Mouse (Mus musculus): ENCODE results near the gene Clstn1. TPM values are rescaled to one million over a fixed set of nuclear protein-coding genes. Genes with fewer than 3 reads are reported as not detected.

Gene Clstn1
- polyA plus RNA-seq, 1 experiment, result 53.6 TPM

GRCm38 (mm10) chr4:149683875-149684274 is 97.6 kb downstream of the Clstn1 start:
- Histone ChIP-seq H3K27ac (ENCODE audit: insufficient read depth, low read length) (no peak overlapping the region), H3K4me1 (ENCODE audit: control insufficient read depth, insufficient read depth, low read length) (no peaks in the 10 kb centered on the region), H3K4me3 (ENCODE audit: insufficient read depth, low read length) (no peak overlapping the region)
- TF ChIP-seq POLR2A (IDR thresholded peaks at IDR 0.05; ENCODE audit: low read depth, low read length) (no peak), CTCF (IDR thresholded peaks at IDR 0.05; ENCODE audit: borderline replicate concordance, insufficient read depth, low read length) (no peak)

- H3K4me3 ChIP-seq (ENCODE audit: insufficient read depth, low read length), result no peak overlapping the region
- TF ChIP-seq POLR2A (IDR thresholded peaks at IDR 0.05; ENCODE audit: low read depth, low read length), result no peak
- TF ChIP-seq CTCF (IDR thresholded peaks at IDR 0.05; ENCODE audit: borderline replicate concordance, insufficient read depth, low read length), result no peak
- H3K27ac ChIP-seq (ENCODE audit: insufficient read depth, low read length), result no peak overlapping the region
- no peaks in the 10 kb centered on the region for H3K4me1 ChIP-seq (ENCODE audit: control insufficient read depth, insufficient read depth, low read length)
These were observed 98.8 kb downstream of the Clstn1 start for GRCm38 (mm10) chr4:149684841-149685623.

GRCm38 (mm10) chr4:149688861-149689260 is 102.6 kb downstream of the Clstn1 start:
- TF ChIP-seq CTCF (IDR thresholded peaks at IDR 0.05; ENCODE audit: borderline replicate concordance, insufficient read depth, low read length), result no peak
- no peak for TF ChIP-seq POLR2A (IDR thresholded peaks at IDR 0.05; ENCODE audit: low read depth, low read length)
- Histone ChIP-seq H3K27ac (ENCODE audit: insufficient read depth, low read length) (no peak overlapping the region), H3K4me1 (ENCODE audit: control insufficient read depth, insufficient read depth, low read length) (no peaks in the 10 kb centered on the region), H3K4me3 (ENCODE audit: insufficient read depth, low read length) (no peak overlapping the region)

- no peak for TF ChIP-seq CTCF (IDR thresholded peaks at IDR 0.05; ENCODE audit: borderline replicate concordance, insufficient read depth, low read length)
- TF ChIP-seq POLR2A (IDR thresholded peaks at IDR 0.05; ENCODE audit: low read depth, low read length), result no peak
- no peak overlapping the region for H3K27ac ChIP-seq (ENCODE audit: insufficient read depth, low read length)
- H3K4me3 ChIP-seq (ENCODE audit: insufficient read depth, low read length), result no peak overlapping the region
- H3K4me1 ChIP-seq (ENCODE audit: control insufficient read depth, insufficient read depth, low read length), result no peaks in the 10 kb centered on the region
These were observed 103.8 kb downstream of the Clstn1 start for GRCm38 (mm10) chr4:149689822-149690700.

- no peak overlapping the region for H3K4me3 ChIP-seq (ENCODE audit: insufficient read depth, low read length)
- no peak overlapping the region for H3K27ac ChIP-seq (ENCODE audit: insufficient read depth, low read length)
- TF ChIP-seq CTCF (IDR thresholded peaks at IDR 0.05; ENCODE audit: borderline replicate concordance, insufficient read depth, low read length), result no peak
- no peak for TF ChIP-seq POLR2A (IDR thresholded peaks at IDR 0.05; ENCODE audit: low read depth, low read length)
- H3K4me1 ChIP-seq (ENCODE audit: control insufficient read depth, insufficient read depth, low read length), result no peaks in the 10 kb centered on the region
These were observed 104.6 kb downstream of the Clstn1 start for GRCm38 (mm10) chr4:149690828-149691280.

- TF ChIP-seq CTCF (IDR thresholded peaks at IDR 0.05; ENCODE audit: borderline replicate concordance, insufficient read depth, low read length) (no peak), POLR2A (IDR thresholded peaks at IDR 0.05; ENCODE audit: low read depth, low read length) (no peak)
- Histone ChIP-seq H3K4me1 (ENCODE audit: control insufficient read depth, insufficient read depth, low read length) (no peaks in the 10 kb centered on the region), H3K27ac (ENCODE audit: insufficient read depth, low read length) (no peak overlapping the region)
These were observed 105.1 kb downstream of the Clstn1 start for GRCm38 (mm10) chr4:149691368-149691767.

GRCm38 (mm10) chr4:149696189-149696971 is 110.1 kb downstream of the Clstn1 start:
- TF ChIP-seq POLR2A (IDR thresholded peaks at IDR 0.05; ENCODE audit: low read depth, low read length) (no peak), CTCF (IDR thresholded peaks at IDR 0.05; ENCODE audit: borderline replicate concordance, insufficient read depth, low read length) (no peak)
- Histone ChIP-seq H3K4me1 (ENCODE audit: control insufficient read depth, insufficient read depth, low read length) (no peaks in the 10 kb centered on the region), H3K27ac (ENCODE audit: insufficient read depth, low read length) (no peak overlapping the region), H3K4me3 (ENCODE audit: insufficient read depth, low read length) (no peak overlapping the region)

More at GRCm38 (mm10) chr4:149691368-149691767, 105.1 kb downstream of the Clstn1 start:
- H3K4me3 ChIP-seq (ENCODE audit: insufficient read depth, low read length), result no peak overlapping the region

- Histone ChIP-seq H3K27ac (ENCODE audit: insufficient read depth, low read length) (no peak overlapping the region), H3K4me1 (ENCODE audit: control insufficient read depth, insufficient read depth, low read length) (no peaks in the 10 kb centered on the region), H3K4me3 (ENCODE audit: insufficient read depth, low read length) (peak overlapping the region; percentile 49)
- TF ChIP-seq POLR2A (IDR thresholded peaks at IDR 0.05; ENCODE audit: low read depth, low read length), result no peak
- no peak for TF ChIP-seq CTCF (IDR thresholded peaks at IDR 0.05; ENCODE audit: borderline replicate concordance, insufficient read depth, low read length)
These were observed 111.4 kb downstream of the Clstn1 start for GRCm38 (mm10) chr4:149697506-149698196.

All from embryonic fibroblast, embryonic 13.5 days (primary cell).